Mouse (Mus musculus) embryonic facial prominence, embryonic 12.5 days (tissue): ENCODE results near the gene Boll. TPM values are rescaled to one million over a fixed set of nuclear protein-coding genes. Genes with fewer than 3 reads are reported as not detected.
"Not testable (repeated sequence)": the region's sequence is repeated elsewhere in the genome, so short reads cannot be mapped to it uniquely, and the experiment has no call there.

Experiments used
- ATAC-seq: fragments of 200-750 bp; cut with Nextera tagmentation; 2 replicates; pipeline ENCODE4 v1.8.0; 2017; ENCODE audit not compliant: insufficient number of reproducible peaks, insufficient read depth, low FRiP score, low TSS enrichment
- H3K27ac ChIP-seq: fragments of 300-500 bp; sonication (generic); 2 replicates; pipeline ENCODE4 v1.5.1; 2016; ENCODE audit warnings: mild to moderate bottlenecking
- H3K27me3 ChIP-seq: fragments of 300-500 bp; sonication (generic); 2 replicates; pipeline ENCODE4 v1.6.1; 2016; ENCODE audit warnings: mild to moderate bottlenecking, moderate library complexity
- H3K36me3 ChIP-seq: fragments of 300-500 bp; sonication (generic); 2 replicates; pipeline ENCODE4 v1.6.1; 2016; ENCODE audit warnings: mild to moderate bottlenecking
- H3K4me1 ChIP-seq: fragments of 300-500 bp; sonication (generic); 2 replicates; pipeline ENCODE4 v1.6.1; 2016
- H3K4me2 ChIP-seq: fragments of 300-500 bp; sonication (generic); replicated peaks from 2 replicates; pipeline ENCODE4 v1.6.1; 2016; ENCODE audit warnings: mild to moderate bottlenecking, moderate library complexity
- H3K4me3 ChIP-seq: fragments of 300-500 bp; sonication (generic); 2 replicates; pipeline ENCODE4 v1.5.1; 2016; ENCODE audit warnings: mild to moderate bottlenecking
- H3K9ac ChIP-seq: fragments of 300-500 bp; sonication (generic); 2 replicates; pipeline ENCODE4 v1.6.1; 2016; ENCODE audit warnings: mild to moderate bottlenecking, moderate library complexity
- H3K9me3 ChIP-seq: fragments of 300-500 bp; sonication (generic); 2 replicates; pipeline ENCODE4 v1.6.1; 2016; ENCODE audit warnings: mild to moderate bottlenecking, moderate library complexity
- WGBS: fragments of 180-500 bp; shearing (Covaris S2); methylation state at CpG from one replicate; pipeline ENCODE4 v1.1.7; 2016; 5-methylcytosine and 5-hydroxymethylcytosine counted together
- polyA plus RNA-seq: library from polyadenylated mRNA; unstranded; fragments of >200 nt; fragmentation: Nextera tagmentation; extraction: Ambion mirVana; gene quantifications from 2 replicates; pipeline ENCODE4 v1.2.1, GENCODE M21; 2016

The Boll gene
- polyA plus RNA-seq, 1 experiment from 2014 or later: 0.54 TPM

DNA sequence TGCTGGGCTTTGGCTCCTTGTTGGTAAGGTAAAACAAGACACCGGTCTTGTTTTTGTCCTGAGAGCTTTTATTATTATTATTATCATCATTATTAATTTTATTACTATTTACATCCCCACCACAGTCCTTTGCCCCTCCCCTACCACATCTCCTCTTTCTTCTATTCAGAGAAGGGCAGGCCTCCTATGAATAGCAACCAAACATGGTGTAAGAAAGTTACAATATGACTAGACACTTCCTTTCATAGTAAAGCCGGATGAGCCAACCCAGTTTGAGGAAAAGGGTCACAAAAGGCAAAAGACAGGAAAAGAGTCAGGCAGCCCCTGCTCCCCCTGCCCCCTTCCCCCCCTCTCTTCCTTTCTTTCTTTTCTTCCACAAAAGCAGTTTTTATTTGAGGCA lies 17.3 kb upstream of the Boll start:
- ATAC-seq: no peak
- no peak overlapping the region for H3K4me3 ChIP-seq
- H3K9me3 ChIP-seq: no peaks in the 10 kb centered on the region
- H3K4me2 ChIP-seq: no peak overlapping the region
- WGBS: 82% methylated on average over 2 of the region's 2 CpGs
- no peak overlapping the region for H3K9ac ChIP-seq
- H3K27ac ChIP-seq: no peak overlapping the region
- no peaks in the 10 kb centered on the region for H3K4me1 ChIP-seq
- no peaks in the 10 kb centered on the region for H3K27me3 ChIP-seq
- H3K36me3 ChIP-seq: no peaks in the 10 kb centered on the region

DNA sequence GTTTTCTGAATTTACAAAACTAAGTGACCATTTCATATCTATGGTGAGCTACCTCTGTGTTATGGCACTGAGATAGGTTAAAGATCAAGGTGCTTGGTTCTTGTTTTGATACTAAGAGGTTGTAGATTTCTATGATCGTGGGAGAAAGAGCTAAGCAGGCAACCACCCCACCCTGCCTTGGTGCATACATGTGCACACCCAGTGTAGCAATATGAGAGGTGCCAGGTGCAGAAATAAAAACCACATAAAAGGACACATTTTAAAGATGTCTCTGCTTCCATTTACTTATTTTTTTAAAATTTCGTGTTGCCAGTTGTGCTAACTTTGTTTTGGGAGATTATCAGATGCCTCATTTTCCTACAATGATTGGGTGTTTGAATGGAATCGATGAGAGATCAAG lies 9.4 kb upstream of the Boll start:
- 90% methylated on average over 3 of the region's 3 CpGs for WGBS
- Histone ChIP-seq H3K27ac (no peak overlapping the region), H3K27me3 (no peaks in the 10 kb centered on the region), H3K4me2 (no peak overlapping the region), H3K36me3 (no peaks in the 10 kb centered on the region), H3K4me1 (no peaks in the 10 kb centered on the region), H3K9ac (no peak overlapping the region), H3K9me3 (no peaks in the 10 kb centered on the region), H3K4me3 (no peak overlapping the region)
- ATAC-seq: no peak

DNA sequence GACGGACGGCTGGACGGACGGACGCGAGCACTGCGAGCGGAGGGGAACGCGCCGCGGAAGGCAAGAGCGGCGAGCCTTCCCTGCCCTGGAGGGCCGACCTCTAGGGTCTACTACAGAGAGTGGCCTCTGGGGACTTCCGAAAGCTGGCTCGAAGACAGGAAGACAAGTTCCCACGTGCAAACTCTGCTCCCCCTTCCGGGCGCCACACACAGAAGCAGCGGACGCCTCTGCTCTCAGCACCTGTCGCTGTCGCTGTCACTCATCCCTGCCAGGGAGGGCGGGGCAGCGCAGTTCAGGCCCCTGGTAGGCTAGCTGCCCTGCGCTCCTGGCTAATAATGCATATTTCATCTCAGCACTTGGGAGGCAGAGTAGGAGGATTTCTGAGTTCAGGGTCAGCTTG lies 317 bp upstream of the Boll start:
- Histone ChIP-seq H3K9me3 (peaks cover 7% of the 10 kb centered on the region), H3K27me3 (peaks cover 28% of the 10 kb centered on the region), H3K9ac (no peak overlapping the region), H3K4me1 (no peaks in the 10 kb centered on the region), H3K4me3 (peak overlapping the region; percentile 43), H3K36me3 (no peaks in the 10 kb centered on the region), H3K4me2 (peak overlapping the region; percentile 54), H3K27ac (no peak overlapping the region)
- ATAC-seq: peak; percentile 80
- WGBS: 3% methylated on average over 27 of the region's 27 CpGs

DNA sequence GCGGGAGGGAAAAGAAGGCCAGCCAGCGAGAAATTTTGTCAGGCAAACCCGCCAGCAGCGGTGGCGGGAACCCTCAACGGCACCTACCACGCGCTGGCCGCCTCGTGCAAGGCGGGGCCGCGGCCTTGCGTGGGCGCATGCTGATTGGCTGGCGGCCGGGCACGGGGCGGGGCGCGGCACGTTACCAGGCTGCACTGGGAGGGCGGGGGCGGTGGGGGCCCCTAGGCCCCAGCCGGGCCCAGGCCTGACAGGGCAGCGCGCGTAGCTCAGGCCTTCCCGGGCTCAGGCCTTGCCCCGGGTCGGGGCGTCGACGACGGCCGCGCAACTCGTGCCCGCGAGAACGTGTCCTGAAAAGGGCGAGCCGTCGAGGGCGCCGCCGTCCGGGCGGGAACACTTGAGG lies 635 bp downstream of the Boll start:
- peaks cover 7% of the 10 kb centered on the region for H3K9me3 ChIP-seq
- whole genome bisulfite sequencing: 50% methylated on average over 40 of the region's 49 CpGs
- H3K9ac ChIP-seq: no peak overlapping the region
- ATAC-seq: 0 out of 2 replicates have a peak, but pooled peaks have one; percentile 28
- no peak overlapping the region for H3K27ac ChIP-seq
- H3K4me1 ChIP-seq: no peaks in the 10 kb centered on the region
- peaks cover 28% of the 10 kb centered on the region for H3K27me3 ChIP-seq
- H3K36me3 ChIP-seq: no peaks in the 10 kb centered on the region
- H3K4me2 ChIP-seq: peak overlapping the region; percentile 54
- H3K4me3 ChIP-seq: peak overlapping the region; percentile 43

DNA sequence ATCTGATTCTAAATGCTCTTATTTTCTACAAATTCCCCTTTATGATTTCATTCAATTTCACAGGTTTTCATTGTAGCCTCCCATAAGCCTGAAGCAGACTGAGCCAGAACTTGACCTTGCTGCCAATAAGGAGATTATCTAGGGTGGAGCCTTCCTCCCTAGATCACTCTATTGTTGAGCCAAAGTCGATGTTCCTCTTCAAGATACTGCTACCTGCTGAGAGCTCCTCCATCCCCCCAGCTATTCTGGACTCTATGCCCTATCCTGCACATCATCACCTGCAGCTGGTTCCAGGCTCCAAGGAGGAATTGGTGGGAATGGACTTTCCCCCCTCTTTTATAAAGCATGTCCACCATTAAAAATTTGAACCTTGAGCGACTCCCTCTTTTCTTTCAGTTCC lies 11.4 kb downstream of the Boll start:
- WGBS: 60% methylated on average over 2 of the region's 2 CpGs
- not testable (repeated sequence) for ATAC-seq, H3K9ac ChIP-seq, H3K27me3 ChIP-seq, H3K9me3 ChIP-seq, H3K4me2 ChIP-seq, H3K4me1 ChIP-seq, H3K27ac ChIP-seq, H3K36me3 ChIP-seq, H3K4me3 ChIP-seq

DNA sequence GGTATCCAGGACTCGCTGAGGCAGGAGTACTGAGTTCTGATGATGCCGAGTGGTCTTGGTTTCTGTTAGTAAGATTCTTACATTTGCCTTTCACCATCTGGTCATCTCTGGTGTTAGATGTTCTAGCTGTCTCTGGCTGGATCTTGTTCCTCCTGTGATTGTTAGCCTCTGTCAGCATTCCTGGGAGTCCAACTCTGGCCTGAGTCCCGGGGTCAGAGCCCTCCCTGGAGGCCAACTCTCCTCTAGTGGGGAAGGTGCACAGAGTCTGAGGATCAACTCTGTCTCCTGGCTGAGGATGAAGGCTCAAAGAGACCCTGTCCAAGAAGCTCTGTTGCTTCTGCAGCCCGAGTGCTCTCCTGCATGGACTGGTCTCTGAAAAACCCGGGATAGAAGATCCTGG lies 37.8 kb downstream of the Boll start:
- H3K9me3 ChIP-seq, H3K9ac ChIP-seq, ATAC-seq, H3K27ac ChIP-seq, H3K4me3 ChIP-seq, H3K36me3 ChIP-seq, H3K4me2 ChIP-seq, H3K4me1 ChIP-seq, H3K27me3 ChIP-seq: not testable (repeated sequence)
- 82% methylated on average over 5 of the region's 5 CpGs for WGBS

DNA sequence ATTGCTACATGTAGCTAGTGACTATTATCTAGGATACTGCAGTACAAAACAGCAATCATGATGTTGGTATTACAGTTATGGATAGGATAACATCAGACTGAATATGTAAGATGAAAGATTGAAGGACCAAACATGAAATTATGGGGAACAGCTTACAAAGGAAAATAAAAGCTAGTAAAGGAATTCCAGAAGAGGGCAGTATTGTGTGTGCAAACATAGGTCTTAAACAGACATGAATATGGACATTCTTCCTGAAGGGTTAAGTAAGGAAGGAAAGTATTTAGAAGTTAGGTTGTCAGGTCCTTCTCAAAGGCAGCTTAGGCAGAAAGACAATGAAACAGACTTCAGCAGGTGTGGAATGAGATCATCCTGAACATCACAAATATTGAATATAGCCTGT lies 62.2 kb downstream of the Boll start:
- Histone ChIP-seq H3K4me3 (no peak overlapping the region), H3K27ac (no peak overlapping the region), H3K27me3 (no peaks in the 10 kb centered on the region), H3K9ac (no peak overlapping the region), H3K4me2 (no peak overlapping the region), H3K9me3 (no peaks in the 10 kb centered on the region), H3K4me1 (no peaks in the 10 kb centered on the region), H3K36me3 (no peaks in the 10 kb centered on the region)
- ATAC-seq: no peak

DNA sequence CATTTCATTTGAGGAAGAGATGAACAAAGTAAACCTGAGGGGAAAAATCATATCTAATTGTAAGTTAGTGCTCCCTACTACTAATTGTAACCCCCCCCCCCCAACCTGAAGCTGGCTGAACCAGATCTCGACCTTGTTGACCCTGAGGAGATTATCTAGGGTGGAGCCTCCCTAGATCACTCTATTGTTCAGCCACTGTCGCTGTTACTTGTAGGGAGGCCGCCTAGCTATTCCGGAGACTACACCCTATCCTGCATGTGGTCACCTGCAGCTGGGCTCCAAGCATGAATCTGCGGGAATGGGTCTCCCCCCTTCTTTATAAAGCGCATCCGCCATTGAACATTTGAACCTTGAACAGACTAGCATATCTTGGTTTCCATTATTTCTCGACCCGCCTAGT lies 84.2 kb downstream of the Boll start:
- no peak overlapping the region for H3K4me3 ChIP-seq
- ATAC-seq: no peak
- 70% methylated on average over 9 of the region's 9 CpGs for WGBS
- H3K27ac ChIP-seq: no peak overlapping the region
- H3K4me2 ChIP-seq: no peak overlapping the region
- no peaks in the 10 kb centered on the region for H3K4me1 ChIP-seq
- H3K9me3 ChIP-seq: no peaks in the 10 kb centered on the region
- H3K9ac ChIP-seq: no peak overlapping the region
- no peaks in the 10 kb centered on the region for H3K36me3 ChIP-seq
- no peaks in the 10 kb centered on the region for H3K27me3 ChIP-seq

DNA sequence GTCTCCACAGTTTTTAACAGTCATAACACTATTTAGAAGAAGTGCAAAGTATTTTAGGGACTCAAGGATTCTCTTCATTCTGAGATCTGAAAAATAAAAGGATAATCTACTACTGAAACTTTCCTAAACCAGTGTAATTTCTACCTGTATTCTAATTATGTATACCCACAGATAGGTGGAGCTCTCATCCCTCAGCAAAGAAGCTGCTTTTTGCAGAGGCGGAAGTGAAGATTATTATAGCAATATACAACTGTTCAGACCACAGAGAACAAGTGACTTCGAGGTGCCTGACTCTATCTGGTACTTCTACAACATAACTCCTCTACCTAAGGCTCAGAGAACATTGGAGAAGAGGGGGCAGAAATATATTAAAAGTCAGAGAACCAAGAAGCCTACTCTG lies 97.8 kb downstream of the Boll start:
- Histone ChIP-seq H3K27me3 (no peaks in the 10 kb centered on the region), H3K9ac (no peak overlapping the region), H3K9me3 (no peaks in the 10 kb centered on the region), H3K36me3 (no peaks in the 10 kb centered on the region), H3K4me1 (no peaks in the 10 kb centered on the region), H3K4me3 (no peak overlapping the region), H3K27ac (no peak overlapping the region), H3K4me2 (no peak overlapping the region)
- 68% methylated on average over 2 of the region's 2 CpGs for WGBS
- ATAC-seq: no peak

DNA sequence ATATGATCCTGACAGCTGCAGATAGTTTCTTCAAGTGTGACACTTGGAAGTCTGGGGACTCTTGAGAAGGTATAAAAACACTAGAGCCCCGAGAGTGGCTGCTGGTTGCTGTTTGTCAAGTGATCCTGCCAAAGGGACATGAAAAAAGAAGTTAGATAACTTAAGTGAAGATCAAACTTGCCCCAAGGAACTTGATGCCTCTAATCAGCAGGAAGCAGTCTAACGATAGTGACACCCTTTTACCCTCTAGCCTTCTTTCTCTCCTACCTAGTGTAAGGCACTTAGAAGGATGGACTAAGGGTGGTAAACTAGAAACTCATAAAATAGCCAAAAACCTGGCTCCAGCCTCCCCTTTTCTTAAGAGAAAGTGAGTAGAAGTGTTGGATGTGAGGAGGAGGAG lies 98.9 kb downstream of the Boll start:
- H3K4me2 ChIP-seq: no peak overlapping the region
- no peak overlapping the region for H3K9ac ChIP-seq
- 41% methylated on average over 2 of the region's 2 CpGs for WGBS
- H3K27me3 ChIP-seq: no peaks in the 10 kb centered on the region
- no peaks in the 10 kb centered on the region for H3K4me1 ChIP-seq
- no peak for ATAC-seq
- H3K9me3 ChIP-seq: no peaks in the 10 kb centered on the region
- no peak overlapping the region for H3K27ac ChIP-seq
- H3K36me3 ChIP-seq: no peaks in the 10 kb centered on the region
- no peak overlapping the region for H3K4me3 ChIP-seq

DNA sequence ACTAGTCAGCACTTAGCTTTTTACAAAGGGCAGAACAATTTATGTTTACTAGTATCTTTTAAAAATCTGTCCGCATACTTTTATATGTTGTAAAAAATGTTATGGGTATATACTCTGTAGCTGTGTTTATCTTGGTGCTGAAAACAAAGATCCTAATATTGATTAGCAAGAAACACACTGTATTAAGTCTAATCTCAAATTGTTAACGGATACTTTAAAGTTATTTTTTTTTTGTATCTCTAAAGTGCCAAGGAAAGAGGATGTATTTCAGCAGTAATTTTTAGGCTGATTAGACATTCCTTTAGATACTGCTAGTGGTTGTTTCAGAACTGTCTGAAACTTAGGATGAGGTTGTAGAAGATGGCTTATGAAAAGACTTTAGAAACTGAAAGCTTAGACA lies 116.9 kb downstream of the Boll start:
- H3K9me3 ChIP-seq: no peaks in the 10 kb centered on the region
- no peak overlapping the region for H3K4me3 ChIP-seq
- no peak for ATAC-seq
- H3K4me2 ChIP-seq: no peak overlapping the region
- H3K27me3 ChIP-seq: no peaks in the 10 kb centered on the region
- 81% methylated on average over 2 of the region's 2 CpGs for WGBS
- no peaks in the 10 kb centered on the region for H3K36me3 ChIP-seq
- H3K9ac ChIP-seq: no peak overlapping the region
- H3K4me1 ChIP-seq: no peaks in the 10 kb centered on the region
- H3K27ac ChIP-seq: no peak overlapping the region

DNA sequence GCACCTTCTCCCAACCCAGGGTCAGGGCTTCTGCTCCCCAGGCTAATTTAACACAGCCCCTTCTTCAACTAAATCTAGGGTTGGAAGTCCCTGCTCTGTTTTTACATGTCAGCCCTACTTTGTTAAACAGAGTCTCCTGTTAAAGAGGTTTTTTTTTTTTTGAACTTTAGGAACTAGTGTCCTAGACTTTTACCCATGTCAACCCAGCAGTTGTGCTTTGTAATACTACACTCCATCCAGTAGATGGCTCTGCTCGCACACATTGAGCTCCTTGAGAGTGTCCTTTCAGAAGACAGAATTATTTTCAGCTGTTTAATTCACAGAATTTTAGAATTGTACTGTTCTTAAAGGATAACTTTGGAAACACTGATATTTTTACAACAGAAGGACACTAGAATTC lies 124.0 kb downstream of the Boll start:
- Histone ChIP-seq H3K9me3 (no peaks in the 10 kb centered on the region), H3K9ac (no peak overlapping the region), H3K4me2 (peak overlapping the region; percentile 79), H3K4me1 (peaks cover 19% of the 10 kb centered on the region), H3K4me3 (peak overlapping the region; percentile 80; the same call in 1 of the 2 replicates), H3K27me3 (no peaks in the 10 kb centered on the region), H3K36me3 (no peaks in the 10 kb centered on the region), H3K27ac (no peak overlapping the region)
- no peak for ATAC-seq
- WGBS: 0% methylated on average over 1 of the region's 1 CpGs

DNA sequence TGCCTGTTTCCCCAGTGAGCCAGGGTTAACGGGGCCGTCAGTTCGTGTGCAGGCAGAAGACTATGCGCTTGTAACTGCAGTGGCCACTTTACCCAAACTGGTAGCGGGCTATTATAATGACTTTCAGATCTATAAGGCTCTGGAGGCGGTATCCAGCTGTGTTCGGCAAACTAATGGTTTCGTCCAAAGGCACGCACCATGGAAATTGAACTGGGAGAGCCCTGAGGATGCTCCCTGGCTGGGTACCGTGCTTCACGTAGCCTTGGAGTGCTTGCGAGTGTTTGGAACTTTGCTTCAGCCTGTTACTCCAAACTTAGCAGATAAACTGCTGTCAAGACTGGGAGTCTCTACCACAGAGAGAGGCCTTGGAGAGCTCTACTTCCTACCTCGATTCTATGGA lies 124.8 kb downstream of the Boll start:
- H3K27ac ChIP-seq: no peak overlapping the region
- peak overlapping the region; percentile 79 for H3K4me2 ChIP-seq
- no peaks in the 10 kb centered on the region for H3K27me3 ChIP-seq
- peak overlapping the region; percentile 76 for H3K9ac ChIP-seq
- H3K9me3 ChIP-seq: no peaks in the 10 kb centered on the region
- no peak for ATAC-seq
- peak overlapping the region; percentile 80 for H3K4me3 ChIP-seq
- H3K4me1 ChIP-seq: peaks cover 19% of the 10 kb centered on the region
- H3K36me3 ChIP-seq: no peaks in the 10 kb centered on the region
- WGBS: 25% methylated on average over 13 of the region's 13 CpGs
